In genomic region chr11:3647688-3648087, GRCm38 (mm10) we compare ENCODE assay signal across 8 mouse cellular contexts. TPM values are rescaled to one million over a fixed set of nuclear protein-coding genes. Genes with fewer than 3 reads are reported as not detected.
DNase-seq lines count a peak whose midpoint lies in the region; ATAC-seq lines count a peak whose summit lies in the region.

No protein-coding gene starts in this region.

- WGBS in liver, embryonic 12.5 days (ENCODE audit: insufficient replicate concordance): 78% methylated on average over 5 of the region's 5 CpGs

- peaks cover 29% of the 10 kb centered on the region for H3K4me1 ChIP-seq in liver, embryonic 12.5 days

- H3K27me3 ChIP-seq in liver, embryonic 12.5 days (replicated peaks): no peaks in the 10 kb centered on the region

- peak overlapping the region; percentile 99 for H3K9ac ChIP-seq in liver, embryonic 12.5 days

- DNase-seq in cerebellum, adult 9-10 months: peak; percentile 53
- peak; percentile 3 for DNase-seq in thymus, postnatal 25 days
- DNase-seq in thymus, postnatal 10 days (ENCODE audit: low spot score in 2 of 2): no peak
- DNase-seq in urinary bladder, postnatal 14 days (ENCODE audit: low spot score): no peak
- DNase-seq in gastrocnemius, postnatal 10 days: no peak
- no peak for DNase-seq in embryo, embryonic 9.5 days (ENCODE audit: extremely low spot score)

- H3K36me3 ChIP-seq in liver, embryonic 12.5 days: peaks cover 59% of the 10 kb centered on the region

- ATAC-seq in cerebellum, adult (ENCODE audit: insufficient number of reproducible peaks, low FRiP score, low TSS enrichment): no peak
- no peak for ATAC-seq in liver, embryonic 12.5 days

- peak overlapping the region; percentile 92 for H3K4me2 ChIP-seq in liver, embryonic 12.5 days

- peaks cover 17% of the 10 kb centered on the region for H3K9me3 ChIP-seq in liver, embryonic 12.5 days (replicated peaks)

- peak overlapping the region; percentile 92; the same call in 1 of the 2 replicates for H3K27ac ChIP-seq in liver, embryonic 12.5 days

- H3K4me3 ChIP-seq in liver, embryonic 12.5 days: peak overlapping the region; percentile 98

RNA-seq across cellular contexts. Expression of gene Morc2a, which starts 1.3 kb away (rescaled TPM):
- 15.2 TPM in 2 replicates for polyA plus RNA-seq in liver, embryonic 12.5 days (2016; fragmentation: Nextera tagmentation; extraction: Ambion mirVana)
- total RNA-seq in gastrocnemius, postnatal 10 days (2021): 10 to 100 TPM; 21.8 to 23.1 TPM

Comparison
In these comparisons a context has a peak if more than half of its experiments do, and no peak if none do; other contexts are left out.
1. DNase-seq: peak in cerebellum, adult 9-10 months (single experiment) and thymus, postnatal 25 days (single experiment); none in thymus, postnatal 10 days (0 of 2), urinary bladder, postnatal 14 days (single experiment), gastrocnemius, postnatal 10 days (single experiment) and embryo, embryonic 9.5 days (single experiment).